Mouse (Mus musculus): Measurements from ENCODE around the gene BC030499. TPM values are rescaled to one million over a fixed set of nuclear protein-coding genes. Genes with fewer than 3 reads are reported as not detected.

BC030499 gene
- total RNA-seq, 2 experiments from 2014 or later: 0.47 to 1.8 TPM

DNA sequence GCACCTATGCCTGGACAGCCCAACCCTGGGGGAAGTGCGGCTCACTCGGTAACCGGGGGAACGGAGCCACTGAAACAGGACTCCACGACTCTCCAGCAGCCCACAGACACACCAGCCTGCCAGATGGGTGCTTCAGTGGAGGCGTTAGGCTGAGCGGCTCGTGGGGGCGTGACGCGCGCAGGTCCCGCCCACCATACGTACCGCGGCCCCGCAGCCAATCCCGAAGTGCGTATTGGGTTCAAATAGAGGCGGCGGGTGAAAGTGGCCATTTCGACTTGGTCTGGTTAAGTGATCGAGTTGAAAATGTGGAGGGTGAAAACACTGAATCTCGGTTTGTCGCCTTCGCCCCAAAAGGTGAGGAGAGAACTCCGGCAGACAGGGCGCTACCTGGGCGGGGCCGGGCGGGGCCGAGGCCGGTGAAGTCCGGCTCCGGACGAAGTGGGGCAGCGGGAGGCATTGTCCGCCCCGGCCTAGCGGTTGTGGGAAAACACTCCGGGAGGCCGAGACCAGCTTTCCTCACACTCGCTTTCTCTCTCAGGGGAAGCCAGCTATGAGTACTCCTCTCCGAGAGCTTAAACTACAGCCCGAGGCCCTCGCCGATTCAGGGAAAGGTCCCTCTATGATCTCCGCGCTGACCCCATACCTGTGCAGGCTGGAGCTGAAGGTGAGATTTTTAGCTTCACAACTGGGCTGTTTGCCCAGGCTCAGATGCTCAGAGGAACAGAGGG, 10.9 kb downstream of the BC030499 start, which contains the start of gene Spag5:
Gene Spag5, plus strand, starts transcription at position 173 of the 728 bp plus-strand sequence.
- DNase-seq (ENCODE audit: low spot score in 2 of 2): peak; percentile 84 to 91

GRCm38 (mm10) chr11:78305272-78305671, 14.6 kb downstream of the BC030499 start:
- no peak for DNase-seq (ENCODE audit: low spot score in 2 of 2)

DNA sequence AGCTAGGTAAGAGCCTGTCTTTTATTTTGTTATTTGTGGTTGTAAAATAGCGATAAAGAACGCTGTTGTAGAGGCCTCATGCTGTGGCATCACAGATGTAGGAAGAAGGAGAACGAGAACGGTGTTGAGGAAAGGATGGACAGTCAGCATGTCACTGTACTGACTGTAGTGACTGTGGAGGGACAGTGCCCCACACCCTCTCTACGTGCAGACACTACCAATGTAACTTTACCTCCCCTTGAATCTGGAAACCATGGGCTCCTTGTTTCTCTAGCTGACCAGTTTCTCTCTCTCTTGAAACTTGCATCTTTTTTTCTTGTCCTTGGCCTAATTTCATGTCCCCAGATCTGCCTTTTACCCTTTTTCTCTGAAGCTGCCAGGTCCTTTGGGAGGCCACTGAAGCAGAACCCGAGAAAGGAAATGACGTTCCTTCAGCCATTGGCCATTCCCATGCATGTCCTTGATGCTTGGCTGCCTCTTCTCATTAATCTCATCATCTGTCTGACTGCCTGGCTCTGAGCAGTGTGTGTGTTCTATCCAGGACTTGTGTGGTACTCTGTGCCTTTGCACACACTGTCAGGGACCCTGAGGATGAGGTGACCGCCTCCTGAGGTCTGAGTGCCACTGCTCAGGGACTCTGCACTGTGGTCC, 20.3 kb downstream of the BC030499 start:
- no peak for DNase-seq (ENCODE audit: low spot score in 2 of 2)

GRCm38 (mm10) chr11:78313662-78314061, 23.0 kb downstream of the BC030499 start:
- no peak for DNase-seq (ENCODE audit: low spot score in 2 of 2)

DNA sequence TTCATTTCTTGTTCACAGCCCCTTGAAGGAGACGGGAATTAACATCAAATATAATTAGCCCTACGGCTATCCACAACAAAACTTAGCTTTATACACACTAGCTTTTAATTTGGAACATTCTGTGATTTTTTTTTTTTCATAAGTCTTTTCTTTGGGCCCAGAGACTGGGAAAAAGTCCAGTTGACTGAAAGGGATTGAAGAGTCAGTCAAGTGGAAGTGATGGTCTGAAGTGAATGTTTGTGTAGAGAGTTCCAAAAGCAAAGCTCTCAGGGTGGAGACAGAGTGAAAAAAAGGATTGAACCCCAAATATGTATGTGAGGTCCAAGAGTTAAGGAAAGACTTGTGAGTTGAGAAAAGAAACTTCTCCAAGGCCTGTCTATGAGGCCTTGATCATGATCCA, 27.8 kb downstream of the BC030499 start:
- no peak for DNase-seq (ENCODE audit: low spot score in 2 of 2)

DNA sequence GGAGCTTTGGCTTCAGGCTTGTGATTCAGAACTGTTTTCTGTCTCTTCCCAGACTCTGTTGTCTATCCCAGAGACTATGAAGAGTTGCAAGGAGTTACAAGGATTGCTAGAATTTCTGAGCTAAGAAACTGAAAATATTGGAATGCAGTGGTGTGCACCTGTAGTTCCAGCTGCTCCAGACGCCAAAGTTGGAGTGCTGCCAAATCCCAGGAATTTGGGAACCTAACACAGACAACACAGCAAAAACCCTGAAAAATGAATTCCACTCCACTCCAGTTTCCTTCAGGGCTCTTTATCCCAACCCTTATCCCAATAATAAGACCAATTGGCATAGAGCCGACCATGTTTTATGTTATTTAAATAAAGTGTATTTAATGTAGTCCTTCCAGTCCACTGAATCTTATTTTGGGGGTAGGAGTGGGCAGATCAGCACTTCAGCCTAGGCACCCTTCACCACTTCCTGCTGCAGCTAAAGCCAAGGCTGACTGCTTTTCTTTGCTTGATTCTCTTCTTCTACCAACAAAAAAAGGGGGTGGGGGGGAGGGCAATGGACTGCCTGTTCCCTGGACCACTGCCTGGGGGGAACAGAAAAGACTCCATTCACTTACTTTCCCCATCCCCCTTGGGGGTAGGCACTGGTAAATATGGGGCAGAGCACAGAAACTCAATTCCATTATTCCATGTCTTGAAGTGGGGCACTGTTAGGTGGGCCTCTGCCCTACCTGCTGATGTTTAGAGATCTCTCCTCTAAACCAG, 31.6 kb downstream of the BC030499 start:
- no peak for DNase-seq (ENCODE audit: low spot score in 2 of 2)

GRCm38 (mm10) chr11:78322860-78323259, 32.2 kb downstream of the BC030499 start, which contains the start of gene Aldoc:
TSS of gene Aldoc (plus strand) at chr11:78322968.
- peak; percentile 66 to 77 for DNase-seq (ENCODE audit: low spot score in 2 of 2)

DNA sequence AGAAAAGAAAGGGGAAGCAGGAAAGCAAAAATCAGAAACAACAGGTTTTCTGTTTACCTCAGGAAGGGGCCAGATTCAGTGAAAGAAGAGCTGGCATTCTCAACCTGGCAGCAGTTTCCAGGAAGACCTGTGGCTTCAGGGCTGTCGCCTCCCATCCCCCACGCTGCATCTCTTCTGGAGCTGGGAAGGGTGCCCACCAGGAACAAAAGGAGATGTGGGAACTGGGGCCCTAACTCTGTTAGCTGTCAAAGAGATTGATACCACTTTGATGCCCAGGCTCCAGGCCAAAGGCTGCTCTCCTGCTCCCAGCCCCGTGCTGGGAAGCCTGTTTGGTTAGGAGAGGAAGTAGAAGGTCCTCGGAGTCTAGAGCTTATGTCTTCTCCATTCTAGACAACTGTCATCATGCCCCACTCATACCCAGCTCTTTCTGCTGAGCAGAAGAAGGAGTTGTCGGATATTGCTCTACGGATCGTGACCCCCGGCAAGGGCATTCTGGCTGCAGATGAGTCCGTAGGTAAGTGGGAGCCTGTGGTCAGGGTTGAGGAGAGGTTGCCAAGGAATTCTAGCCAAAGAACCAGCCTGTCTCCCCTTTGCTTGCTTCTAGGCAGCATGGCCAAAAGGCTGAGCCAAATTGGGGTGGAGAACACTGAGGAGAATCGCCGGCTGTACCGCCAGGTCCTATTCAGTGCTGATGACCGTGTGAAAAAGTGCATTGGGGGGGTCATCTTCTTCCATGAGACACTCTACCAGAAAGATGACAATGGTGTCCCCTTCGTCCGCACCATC, 33.6 kb downstream of the BC030499 start:
- peak; percentile 64 to 77 for DNase-seq (ENCODE audit: low spot score in 2 of 2)

- DNase-seq (ENCODE audit: low spot score in 2 of 2): peak in 1 of 2 experiments; percentile 20
Measured at GRCm38 (mm10) chr11:78324965-78325364, 34.3 kb downstream of the BC030499 start.

- DNase-seq (ENCODE audit: low spot score in 2 of 2): no peak
Measured at GRCm38 (mm10) chr11:78327215-78327614, 36.6 kb downstream of the BC030499 start.

DNA sequence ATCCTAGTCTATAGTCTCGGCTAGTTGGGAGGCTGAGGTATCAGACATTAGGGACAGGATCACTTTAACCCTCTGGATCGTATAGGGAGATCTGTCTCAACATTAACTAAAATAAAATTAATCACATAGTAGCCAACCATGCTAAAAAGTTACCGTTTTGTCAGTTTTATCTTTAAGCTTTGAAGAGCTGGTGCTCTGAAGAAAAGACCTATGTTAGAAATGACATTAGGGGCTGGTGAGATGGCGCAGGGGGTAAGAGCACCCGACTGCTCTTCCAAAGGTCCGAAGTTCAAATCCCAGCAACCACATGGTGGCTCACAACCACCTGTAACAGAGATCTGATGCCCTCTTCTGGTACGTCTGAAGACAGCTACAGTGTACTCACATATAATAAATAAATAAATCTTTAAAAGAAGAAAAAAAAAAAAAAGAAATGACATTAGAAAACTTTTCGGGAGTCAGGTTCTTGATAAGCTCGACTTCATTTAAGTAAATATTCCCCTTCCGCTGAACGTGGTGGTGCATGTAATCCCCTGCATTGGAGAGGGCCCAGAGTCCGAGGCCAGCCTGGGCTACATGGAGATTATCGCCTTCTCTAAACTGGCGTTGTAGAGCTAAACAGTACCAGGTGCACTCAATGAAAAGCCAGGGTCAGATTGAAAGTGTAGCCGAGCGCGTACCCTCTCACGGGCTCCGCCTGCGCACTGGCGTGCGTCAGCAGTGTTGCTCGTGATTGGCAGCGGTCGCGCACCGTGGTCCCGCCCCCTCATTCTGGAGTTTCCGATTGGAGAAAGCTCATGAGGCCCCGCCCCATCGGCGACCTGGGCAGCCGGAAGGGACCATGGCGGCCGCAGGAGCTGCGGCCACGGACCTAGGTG, 37.2 kb downstream of the BC030499 start, which contains the start of gene Pigs:
Gene Pigs, plus strand, starts transcription at position 782 of the 878 bp plus-strand sequence.
- peak; percentile 96 for DNase-seq (ENCODE audit: low spot score in 2 of 2)

- no peak for DNase-seq (ENCODE audit: low spot score in 2 of 2)
Measured at GRCm38 (mm10) chr11:78328512-78329056, 37.9 kb downstream of the BC030499 start.

DNA sequence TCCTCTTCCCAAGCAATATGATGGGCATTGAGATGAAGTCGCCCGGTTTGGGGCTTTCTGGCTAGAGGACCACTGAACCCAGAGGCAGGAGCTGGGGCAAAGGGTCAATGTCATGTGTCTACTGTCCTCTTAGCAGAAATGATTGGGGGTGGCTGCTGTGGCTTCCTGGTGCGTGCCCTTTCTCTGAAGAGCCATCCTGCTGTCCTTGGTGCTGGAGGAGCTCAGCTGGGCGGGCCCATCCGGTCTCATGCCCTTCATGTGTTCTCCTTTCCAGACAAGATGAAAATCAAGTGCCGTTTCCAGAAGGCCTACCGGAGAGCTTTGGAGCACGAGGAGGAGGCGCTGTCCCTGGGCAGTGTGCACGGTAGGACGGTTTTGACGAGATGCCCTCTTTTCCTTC, 42.0 kb downstream of the BC030499 start:
- no peak for DNase-seq (ENCODE audit: low spot score in 2 of 2)

- no peak for DNase-seq (ENCODE audit: low spot score in 2 of 2)
Measured at GRCm38 (mm10) chr11:78333992-78334391, 43.4 kb downstream of the BC030499 start.

DNA sequence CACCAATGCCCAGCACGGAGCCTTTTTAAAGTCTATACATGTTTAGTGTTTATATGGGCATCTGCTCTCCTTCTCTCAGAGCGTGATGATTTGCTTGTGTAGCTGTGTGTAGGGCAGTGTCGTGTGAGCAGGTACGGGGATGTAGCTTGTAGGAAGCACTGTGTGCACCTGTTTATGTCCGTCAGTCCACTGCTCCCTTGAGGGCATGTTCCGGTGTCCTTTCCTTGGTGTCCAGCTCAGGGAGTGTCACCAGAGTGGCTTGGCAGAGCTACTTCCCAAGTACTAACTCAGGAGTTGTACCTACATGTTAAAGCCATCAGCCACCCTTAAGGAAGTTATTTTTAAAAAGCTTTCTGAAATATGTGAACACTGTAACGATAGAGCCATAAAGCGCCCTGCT, 46.4 kb downstream of the BC030499 start:
- no peak for DNase-seq (ENCODE audit: low spot score in 2 of 2)

- no peak for DNase-seq (ENCODE audit: low spot score in 2 of 2)
Measured at GRCm38 (mm10) chr11:78341702-78342101, 51.1 kb downstream of the BC030499 start.

DNA sequence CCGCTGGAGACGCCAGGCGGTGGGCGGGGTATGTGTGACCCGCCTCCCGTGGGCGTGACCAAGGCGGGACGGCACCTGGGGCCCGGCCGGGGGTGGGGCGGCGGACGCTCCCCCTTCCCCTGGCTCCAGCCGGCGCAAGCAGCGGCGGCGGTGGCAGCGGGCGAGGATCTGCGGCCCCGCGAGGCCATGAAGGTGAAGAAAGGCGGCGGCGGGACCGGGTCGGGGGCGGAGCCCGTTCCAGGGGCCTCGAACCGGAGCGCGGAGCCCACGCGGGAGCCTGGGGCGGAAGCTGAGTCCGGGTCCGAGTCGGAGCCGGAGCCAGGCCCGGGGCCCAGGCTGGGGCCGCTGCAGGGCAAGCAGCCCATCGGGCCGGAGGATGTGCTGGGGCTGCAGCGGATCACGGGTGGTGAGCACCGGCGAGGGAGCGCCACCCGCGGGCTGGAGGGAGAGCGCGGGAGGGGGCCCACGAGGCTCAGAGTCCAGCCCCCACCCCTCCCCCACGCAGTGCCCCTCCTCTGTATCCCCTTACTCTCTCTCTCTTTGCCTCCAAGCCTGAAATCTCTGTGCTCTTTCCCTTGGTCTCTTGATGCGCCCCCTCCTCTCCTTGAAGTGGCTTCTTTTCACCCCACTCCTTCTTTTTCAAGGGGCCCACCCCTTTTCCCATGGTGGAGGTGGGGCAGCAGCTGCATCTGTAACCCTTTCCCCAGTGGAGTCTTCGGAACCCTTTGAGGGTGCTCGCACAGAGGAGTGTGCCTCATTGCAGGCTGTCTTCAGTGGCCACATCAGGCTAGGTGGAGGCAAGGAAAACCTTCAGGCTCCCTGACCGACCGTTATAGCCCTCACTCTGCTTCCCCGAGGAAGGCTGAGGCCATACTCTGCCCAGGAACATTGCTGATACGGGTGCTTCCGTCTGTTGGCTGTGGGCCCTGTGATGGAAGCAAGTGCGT, 53.0 kb downstream of the BC030499 start, which contains the start of gene Unc119:
Gene Unc119, plus strand, starts transcription at position 102 of the 947 bp plus-strand sequence.
- DNase-seq (ENCODE audit: low spot score in 2 of 2): peak; percentile 66 to 83

DNA sequence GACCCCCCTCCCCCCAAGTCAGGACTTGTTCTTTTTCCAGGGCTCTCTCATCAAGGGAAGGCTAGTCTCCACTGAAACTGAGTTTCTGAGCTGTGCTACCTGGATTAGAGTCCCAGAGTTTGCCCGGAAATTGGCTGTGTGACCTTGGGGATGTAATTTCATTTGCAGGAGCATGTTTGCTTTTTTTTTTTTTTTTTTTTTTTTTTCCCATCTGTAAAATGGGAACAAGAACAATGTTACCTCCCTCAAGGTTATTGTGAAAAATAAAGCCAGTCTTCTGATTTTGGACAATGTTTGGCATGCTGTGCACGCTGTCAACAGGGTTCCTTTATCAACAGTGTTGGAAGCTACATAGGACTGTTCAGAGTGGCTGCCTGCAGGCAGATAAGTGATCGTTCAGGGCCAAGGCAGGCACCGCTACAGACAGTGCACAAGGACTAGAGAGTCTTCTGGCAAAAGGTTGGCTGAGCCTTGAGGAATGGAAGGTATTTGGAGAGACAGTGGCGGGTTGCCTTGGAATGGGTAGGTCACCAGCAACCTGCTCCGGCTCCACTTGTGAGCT, 53.8 kb downstream of the BC030499 start:
- DNase-seq (ENCODE audit: low spot score in 2 of 2): no peak
